Mouse (Mus musculus) T-helper 2 cell (primary cell): ENCODE measurements at regions not wholly inside any gene's neighbourhood (a gene's known extent, or its start where the extent isn't known, plus 50 kb on each side); places are given as distances from the start of the nearest gene placed in this dataset.
"Not testable (repeated sequence)": the region's sequence is repeated elsewhere in the genome, so short reads cannot be mapped to it uniquely, and the experiment has no call there.

Experiments
- in situ Hi-C: fragments of 300-600 bp; cut with MboI, MseI; formaldehyde crosslinking; loops from one replicate; pipeline ENCODE4 v1.15.1; 2025; ENCODE audit warnings: high pct_unique_total_duplicates

DNA sequence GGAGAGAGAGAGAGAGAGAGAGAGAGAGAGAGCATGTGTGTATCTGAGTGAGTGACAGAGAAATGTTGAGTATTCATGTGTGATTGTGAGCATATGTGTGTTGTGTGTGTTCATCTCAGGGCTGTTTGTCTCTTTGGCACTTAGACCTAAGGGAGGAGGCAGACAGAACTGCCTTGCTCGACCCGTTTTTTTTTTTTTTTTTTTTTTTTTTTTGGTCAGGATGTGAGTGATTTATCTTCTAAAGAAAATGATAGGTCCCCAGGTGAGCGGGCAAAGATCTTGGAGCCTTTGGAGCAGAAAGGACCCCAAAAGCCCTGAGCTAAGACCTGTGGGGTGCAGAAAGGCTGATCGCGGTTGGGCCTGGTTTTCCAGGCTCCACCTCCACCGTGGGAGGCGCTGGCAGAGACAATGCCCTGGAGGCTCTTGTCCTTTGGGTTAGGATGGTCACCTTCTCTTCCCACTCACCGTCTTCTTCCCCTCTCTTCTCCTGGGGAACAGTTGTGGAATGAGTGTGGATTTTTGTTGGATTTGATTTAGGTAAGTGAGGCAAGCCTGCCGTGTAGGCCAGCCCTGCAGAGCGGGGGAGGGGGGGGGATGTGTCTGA lies 147.1 kb upstream of the Ttc29 start:
- in situ Hi-C loops: loop anchor here (25.0 kb wide), 1 partner anchor 396 kb away; no protein-coding TSS in a partner anchor

DNA sequence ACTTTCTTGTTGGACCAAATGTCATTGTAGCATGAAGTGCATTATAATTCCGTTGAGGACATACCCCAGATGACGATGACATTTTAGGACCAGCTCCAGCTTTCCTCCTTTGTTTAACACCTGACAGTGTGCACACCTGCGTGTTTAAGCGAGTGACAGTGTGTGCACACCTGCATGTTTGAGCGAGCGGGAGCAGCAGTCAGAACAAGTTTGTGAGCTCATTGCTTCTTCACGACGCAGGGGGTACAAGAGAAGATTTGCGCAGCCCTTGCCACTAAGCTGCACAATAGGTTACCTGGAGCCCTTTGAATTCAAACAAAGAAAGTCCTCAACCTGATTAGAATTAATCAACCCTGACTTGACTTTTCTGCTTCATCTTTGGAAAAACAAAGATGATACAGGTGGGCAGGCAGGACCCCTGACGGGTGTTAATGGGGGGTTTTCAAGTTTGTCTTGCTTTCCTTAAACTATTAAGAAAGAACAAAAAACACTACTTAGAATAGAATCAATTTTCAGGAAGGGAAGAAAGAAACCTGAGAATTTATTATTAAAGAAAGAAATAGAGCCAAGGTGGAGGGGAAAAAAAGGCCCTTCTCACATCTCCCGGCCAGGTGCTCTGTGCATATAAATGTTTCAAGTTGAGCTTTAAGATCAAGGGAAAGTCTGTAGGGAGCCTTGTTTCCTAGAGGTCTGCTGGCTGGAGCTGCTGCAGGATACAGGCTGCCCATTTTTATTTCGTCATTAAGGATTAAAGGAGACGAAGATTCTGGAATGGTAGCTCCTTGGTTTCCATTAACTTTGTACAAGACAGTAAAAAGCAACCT lies 144.8 kb upstream of the Ttc29 start:
- in situ Hi-C loops: loop anchor here (25.0 kb wide), 1 partner anchor 394 kb away; no protein-coding TSS in a partner anchor

DNA sequence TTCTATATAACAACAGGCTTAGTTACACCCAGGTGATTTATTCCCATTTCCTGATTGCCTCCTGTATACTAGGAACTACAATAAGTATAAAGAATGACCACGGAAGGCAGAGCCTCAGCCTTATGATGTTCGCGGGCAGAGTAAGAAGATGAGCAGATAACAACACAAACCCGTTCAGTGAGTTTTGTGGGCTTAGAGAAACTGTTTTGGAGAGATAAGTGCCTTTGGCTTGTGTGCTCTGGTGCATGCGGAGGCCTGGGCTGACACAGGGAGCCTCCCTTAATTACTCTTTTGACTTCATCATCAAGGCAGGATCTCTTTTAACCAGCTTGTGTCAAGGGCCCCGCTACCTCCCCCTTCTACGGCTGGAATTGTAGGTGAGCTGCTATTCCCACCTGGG lies 139.3 kb upstream of the Ttc29 start:
- in situ Hi-C loops: loop anchor here (25.0 kb wide), 1 partner anchor 388 kb away; no protein-coding TSS in a partner anchor

DNA sequence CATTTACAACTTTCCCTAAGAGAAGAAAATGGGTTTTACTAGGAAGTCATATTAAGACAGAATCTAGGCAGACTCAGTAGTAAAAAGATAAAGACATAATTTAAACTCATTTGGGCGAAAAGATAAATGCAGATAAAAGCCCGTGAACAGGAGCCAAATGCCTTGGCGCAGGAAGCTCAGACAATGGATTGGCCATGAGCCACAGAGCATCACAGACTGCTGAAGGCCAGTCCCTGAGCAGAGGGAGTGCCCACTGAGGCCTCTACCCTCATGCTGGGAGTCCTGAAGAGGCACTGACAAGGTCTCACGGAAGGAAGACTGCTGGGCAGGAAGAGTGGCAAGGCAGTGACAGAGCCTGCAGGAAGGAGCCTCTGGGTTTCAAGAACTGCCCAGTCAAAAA lies 136.0 kb upstream of the Ttc29 start:
- in situ Hi-C loops: no loop called here

DNA sequence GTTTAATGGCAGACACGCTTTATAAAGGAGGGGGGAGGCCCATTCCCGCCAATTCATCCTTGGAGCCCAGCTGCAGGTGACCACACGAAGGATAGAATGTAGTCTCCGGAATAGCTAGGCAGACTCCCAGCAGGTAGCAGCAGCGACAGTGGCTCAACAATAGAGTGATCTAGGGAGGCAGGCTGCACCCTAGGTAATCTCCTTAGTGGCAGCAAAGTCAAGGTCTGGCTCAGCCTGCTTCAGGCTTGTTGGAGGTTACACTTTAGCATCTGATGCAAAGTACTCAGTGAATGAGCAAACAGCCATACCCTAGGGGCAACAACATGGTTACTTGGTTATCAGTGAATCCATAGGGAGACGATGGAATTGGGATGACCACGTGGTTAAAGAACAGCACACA lies 131.7 kb upstream of the Ttc29 start:
- in situ Hi-C loops: not testable (repeated sequence)

DNA sequence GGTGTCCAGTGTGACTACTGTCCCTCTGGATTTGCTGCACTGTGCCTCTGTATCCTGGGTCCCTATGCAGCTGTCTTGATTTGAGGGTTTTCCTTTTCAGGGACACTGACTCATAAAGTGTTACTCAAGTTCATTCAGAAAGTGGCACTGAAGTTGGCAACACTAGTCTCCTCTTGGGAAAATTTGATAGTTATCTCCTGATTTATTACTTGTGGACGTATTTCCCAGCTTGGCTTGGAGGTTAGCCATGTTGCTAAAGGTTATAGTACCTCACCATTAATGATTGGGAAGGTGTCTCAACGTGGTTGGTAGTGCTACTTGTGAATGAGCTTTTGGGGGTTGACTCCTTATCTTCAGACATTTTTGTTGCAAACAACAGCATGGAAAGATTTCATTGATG lies 130.1 kb upstream of the Ttc29 start:
- in situ Hi-C loops: no loop called here

DNA sequence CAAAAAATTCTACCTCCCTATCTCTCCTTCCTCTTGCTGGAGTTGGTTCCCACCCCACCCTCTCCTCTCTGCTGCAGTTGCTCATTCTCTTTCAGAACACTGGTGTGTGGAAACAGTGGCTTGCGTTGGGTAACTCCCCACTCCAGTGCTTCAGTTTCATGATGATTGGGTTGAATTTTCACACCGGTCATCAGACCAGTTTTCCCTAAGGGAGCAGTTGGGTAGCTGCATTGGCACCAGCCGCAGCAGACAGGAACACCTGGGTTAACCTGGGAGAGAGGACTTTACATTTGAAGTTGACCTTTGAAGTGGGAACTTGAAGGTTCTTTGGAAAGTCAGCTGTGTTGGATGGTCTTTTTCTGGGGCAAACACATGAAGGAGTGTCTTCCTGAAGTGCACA lies 126.7 kb upstream of the Ttc29 start:
- in situ Hi-C loops: no loop called here

DNA sequence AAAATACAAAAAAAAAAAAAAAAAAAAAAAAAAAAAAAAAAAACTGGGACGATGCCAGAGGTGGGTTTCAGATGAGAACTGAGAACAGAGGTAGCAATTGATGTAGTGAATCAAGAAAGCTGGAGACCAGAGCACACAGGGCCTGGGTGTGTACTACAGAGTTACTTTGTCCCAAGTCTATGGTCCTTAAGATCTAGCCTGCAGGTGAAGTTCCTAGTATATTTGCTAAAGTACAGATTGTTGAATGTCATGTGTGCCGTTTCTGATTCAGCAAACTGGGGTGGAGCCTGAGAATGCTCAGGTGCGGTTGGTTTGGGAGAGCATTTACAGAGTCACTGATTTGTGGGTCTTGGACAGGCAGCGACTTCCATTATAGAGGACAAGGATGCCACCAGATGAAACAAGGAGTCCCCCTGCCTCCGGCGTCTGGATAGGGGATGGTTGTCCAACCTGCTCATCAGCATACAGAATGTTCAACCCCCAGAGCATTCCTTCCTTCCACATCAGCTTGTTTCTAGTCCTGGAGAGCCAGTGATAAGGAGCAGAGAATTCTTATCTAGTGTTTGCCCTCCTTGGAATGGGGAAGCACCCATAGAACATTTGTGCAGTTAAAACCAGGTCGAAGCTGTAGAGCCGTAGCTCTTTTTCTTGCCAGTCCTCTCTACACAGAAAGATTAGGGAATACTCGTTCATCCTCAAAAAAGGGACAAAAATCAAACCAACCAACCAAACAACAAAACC lies 122.5 kb upstream of the Ttc29 start:
- in situ Hi-C loops: no loop called here

DNA sequence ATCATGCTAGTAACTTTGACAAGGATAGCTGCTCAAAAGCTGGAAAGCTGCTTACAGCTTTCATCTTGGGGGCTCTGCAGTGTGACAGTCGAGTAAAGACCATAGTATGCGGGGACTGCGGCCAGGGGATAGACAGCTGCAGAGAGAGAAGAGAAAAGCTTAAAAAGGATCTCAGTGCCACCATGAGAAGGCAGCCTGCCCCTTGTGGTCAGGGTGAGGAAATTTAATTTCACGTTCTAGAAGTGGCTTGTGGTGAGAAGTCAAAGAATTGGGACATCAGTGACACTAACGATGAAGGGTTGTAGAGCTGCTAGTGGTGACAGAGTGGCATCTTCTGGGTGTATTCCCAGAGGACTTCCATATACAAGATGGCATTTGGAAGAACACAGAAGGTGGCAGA lies 116.7 kb upstream of the Ttc29 start:
- in situ Hi-C loops: no loop called here

DNA sequence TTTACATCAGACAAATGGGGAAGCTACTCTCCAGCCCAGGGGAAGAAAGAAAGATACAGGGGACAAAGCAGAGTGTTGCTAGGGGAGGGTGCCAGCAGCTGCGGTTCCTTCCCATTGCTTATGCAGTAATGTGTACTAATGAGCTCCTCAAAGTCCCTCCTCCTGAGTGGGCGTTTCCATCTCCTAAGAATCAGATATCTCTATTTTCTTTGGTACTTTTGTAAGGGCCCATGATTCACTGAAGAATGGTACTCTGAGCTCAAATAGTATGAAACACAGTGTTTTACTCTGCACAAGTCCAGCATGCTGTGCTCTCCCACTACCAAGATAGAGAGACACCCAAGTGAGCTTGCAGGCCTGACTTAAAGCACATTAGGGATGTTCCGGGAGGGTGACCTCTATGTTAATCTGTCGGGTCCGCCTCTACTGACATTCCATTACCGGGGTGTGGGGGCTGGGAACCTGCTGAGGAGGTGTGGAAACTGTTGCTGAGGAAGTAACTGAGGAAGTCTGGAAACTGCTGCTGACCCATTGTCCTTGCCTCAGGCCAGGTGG lies 114.8 kb upstream of the Ttc29 start:
- in situ Hi-C loops: no loop called here

DNA sequence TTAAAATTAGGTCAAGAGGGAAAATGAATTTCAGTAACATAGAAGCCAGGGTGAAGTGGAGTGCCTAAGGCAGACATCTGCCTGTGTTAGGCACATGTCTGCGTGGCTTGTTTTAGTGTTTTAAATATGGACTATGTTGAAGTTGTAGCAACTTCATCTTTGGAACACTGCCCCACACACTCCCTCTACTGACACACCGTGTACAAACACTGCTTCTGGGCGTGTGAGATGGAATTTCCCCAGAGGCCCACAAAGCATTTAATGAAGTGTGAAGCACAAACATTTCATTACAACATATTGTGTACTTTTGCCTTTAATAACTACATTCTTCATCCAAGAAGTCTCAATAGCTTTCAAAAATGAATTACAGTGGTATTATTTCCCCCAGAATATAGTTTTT lies 114.0 kb upstream of the Ttc29 start:
- in situ Hi-C loops: no loop called here

DNA sequence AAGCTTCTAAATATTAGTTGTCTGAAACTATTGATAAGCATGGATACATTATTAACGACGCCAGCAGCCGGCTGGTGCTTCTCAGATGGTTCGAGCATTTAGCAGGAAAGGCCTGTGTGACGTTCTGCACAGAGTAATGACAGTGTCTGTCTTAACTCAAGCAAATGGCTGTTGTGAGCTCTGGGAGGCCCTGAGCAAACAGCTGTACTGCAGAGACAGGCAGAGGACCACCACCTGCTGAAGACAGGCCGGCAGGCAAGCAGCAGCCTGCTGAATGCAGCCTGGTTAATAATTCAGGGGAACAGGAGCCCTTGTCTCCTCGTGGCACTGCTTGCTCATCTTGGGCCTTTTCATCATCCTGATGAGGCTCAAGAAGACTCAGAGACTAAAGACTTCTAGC lies 105.8 kb upstream of the Ttc29 start:
- in situ Hi-C loops: no loop called here

DNA sequence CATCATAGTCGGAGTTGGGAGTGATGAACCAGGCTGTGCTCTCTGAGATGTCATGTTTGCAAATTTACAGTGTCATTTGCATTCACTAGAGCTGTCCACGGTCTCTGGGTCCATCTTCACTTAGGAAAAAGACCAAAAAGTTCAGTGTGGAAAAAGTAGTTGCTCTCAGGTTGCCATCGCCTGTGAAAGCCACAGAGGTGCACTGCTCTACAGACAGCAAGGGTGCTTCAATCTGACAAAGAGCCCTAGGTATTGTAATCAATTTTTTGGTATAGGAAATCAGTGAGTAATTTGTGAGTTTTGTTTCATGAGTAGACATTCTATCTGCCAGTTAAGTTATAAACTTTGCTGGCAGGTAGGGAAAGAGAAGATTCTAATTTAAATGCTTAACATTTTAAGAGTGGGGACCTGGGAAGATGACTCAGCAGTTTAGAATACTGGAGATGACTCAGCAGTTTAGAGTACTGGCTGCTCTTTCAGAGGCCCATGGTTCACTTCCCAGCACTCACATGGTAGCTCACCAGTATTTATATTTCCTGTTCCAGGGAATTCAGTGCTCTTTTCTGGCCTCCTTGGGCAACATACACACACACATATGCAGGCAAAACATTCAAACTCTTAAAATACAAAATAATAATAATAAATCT lies 103.0 kb upstream of the Ttc29 start:
- in situ Hi-C loops: no loop called here

DNA sequence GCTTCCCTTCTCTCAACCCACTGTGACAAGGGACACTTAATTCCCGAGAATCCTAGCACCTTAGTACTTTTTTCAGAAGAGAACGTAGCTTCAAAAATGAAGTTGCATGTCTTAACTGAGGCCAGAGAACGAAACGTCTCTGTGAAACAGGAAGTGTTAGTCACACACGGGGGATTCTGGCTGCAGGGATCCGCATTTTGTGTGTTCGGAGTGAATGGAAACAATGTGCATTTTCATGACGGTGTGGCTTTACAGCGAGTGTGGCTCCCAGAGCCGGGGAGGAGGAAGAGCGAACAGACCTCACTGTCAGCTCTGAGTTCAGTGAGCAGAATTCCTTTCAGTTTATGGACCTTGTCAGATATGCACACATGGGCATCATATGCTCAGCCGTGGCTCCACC lies 100.0 kb upstream of the Ttc29 start:
- in situ Hi-C loops: no loop called here

DNA sequence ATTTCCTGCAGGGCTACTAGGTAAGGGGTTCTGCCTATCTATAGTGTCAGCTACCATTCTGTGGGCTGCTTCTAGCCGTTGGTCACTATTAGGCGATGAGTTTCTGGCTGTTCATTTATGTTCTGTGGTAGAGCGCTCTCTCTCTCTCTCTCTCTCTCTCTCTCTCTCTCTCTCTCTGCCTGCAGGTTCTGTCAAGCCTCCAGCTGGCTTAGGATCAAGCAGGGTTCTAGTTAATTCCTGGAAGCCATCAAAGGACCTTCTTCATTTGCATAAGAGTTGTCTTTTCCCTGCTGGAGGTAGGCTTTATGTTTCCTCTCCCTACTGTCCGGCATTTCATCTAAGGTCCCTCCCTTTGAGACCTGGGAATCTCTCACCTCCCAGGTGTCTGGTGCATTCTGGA lies 98.6 kb upstream of the Ttc29 start:
- in situ Hi-C loops: no loop called here

DNA sequence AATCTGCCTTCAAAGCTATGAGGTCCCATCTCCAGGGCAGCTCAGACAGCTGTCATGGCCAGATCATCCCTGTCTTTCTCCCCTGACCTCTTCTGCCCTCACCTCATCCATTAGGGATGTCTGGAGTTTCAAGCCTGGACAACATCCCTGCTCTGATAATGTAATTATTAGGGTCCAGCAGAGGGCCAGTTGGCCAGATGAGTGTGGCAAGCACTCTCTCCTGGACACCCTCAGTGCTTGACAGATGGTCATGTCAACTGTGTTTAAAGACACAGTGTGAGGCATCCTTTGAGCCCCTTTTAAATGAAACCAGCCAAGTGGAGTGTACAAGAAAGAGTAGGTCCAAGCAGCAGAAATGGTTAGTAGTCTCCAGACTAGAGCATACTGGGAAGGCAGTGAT lies 95.9 kb upstream of the Ttc29 start:
- in situ Hi-C loops: no loop called here

DNA sequence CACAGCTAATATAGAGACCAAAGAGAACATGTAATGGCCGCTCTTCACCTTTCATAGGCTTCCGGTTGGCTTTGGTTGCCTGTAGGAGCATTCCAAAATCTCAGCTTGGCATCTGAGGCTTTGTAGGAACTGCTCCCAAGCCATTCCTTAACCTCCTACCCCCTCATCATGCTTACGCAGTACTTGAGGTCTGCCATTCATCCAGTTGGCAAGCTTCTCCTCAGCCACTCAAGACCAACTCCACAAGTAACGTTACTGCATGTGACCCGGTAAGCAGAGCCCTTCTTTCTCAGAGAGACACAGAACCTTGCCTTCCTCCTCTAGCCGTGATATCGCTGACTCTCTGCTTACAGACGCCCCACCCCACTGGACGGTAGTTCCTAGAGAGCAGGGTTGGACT lies 94.6 kb upstream of the Ttc29 start:
- in situ Hi-C loops: no loop called here

DNA sequence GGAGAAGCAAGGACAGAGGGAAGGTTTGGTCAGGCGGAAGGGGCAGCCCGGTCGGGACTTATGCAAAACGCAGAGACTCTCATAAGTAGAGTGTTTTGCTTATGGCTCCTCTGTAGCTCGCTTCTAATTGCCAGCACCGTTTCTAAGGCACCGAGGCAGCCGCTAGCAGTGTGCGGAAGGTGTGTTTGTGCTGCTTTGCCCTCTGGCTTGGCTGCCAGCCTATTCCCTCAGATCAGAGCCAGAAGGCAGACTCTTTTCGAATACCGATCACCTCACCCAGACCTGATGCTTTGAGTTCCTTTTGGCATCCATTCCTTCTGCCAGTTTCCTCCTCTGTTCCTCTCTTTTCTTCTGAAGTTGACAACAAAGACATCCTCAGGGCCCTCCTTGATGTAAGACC lies 93.4 kb upstream of the Ttc29 start:
- in situ Hi-C loops: no loop called here

DNA sequence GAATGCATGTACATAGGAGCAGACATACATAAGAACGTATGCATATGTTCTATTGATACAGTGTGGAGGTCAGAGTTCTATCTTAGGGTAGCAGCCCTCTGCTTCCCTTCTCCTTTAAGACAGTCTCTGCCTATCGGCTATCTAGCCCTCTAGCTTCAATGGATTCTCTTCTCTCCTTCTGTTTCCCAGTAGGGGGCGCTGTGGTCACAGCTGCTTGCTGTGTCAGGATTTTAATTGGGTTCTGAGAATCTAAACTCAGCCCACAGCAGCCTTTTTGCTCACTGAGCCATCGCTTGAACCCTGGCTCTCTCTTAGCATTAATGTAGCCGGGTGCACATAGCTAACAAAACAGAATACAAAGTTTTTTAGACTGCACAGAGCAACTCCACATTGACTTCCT lies 88.8 kb upstream of the Ttc29 start:
- in situ Hi-C loops: no loop called here

DNA sequence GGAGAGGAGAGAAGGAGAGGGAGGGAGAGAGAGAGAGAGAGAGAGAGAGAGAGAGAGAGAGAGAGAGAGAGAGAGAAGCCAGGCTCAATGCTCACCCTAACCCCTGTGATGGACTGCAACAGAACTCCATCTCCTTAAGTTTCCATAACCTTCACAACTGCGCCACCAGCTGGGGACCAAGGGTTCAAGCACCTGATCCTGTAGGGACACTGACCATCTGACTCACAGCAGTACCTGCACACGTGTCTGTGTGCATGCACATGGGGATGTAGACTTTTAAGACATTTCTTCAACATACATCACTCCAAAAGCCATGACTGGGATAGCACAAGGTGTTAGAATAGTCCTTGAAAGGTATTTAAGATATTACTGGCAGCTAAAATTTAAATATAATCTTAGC lies 85.2 kb upstream of the Ttc29 start:
- in situ Hi-C loops: no loop called here

DNA sequence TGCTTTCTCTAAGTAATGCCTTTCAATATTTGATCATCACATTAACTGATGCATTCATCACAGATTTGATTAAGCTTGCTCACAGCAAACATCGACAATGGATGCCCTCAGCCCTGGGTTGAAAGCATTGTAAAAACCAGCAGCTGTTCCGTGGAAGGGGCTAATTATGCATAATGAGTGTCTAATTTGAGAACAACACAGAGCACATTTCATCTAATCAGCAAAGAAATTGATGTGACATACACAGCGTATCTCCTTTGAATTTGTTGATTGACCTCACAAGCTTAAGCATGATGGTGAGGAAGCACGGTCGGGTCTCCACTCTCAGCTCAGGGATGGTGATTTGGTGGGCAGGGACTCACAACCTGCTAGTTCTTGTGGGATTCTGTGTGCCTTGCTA lies 84.0 kb upstream of the Ttc29 start:
- in situ Hi-C loops: no loop called here

DNA sequence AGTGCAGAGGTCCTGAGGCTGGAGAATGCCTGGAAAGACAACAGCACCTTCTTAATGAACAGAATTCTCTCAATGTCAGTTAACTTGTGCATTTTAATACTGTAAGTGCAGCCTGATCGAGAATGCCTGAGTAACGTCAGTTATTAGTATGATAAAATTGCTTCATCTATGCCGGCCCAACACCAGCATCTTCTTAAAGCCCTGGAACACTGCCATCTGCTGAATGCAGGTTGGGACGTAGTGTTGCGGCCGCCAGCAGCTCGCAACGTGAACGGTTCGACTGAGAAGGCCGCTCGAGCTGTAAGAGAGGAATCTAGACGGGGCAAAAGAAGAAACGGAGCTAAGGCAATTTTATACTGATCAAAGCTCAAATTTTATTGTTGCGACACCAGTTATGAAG lies 73.6 kb upstream of the Ttc29 start:
- in situ Hi-C loops: not testable (repeated sequence)
